Mouse (Mus musculus) heart, embryonic 12.5 days (tissue): ENCODE measurements around the gene Cacna2d3. TPM values are rescaled to one million over a fixed set of nuclear protein-coding genes. Genes with fewer than 3 reads are reported as not detected.

Experiments
- ATAC-seq: fragments of 200-750 bp; cut with Nextera tagmentation; 2 replicates; pipeline ENCODE4 v1.8.0; 2017; ENCODE audit warnings: moderate TSS enrichment, moderate library complexity; ENCODE audit not compliant: insufficient number of reproducible peaks, low FRiP score
- H3K27ac ChIP-seq: fragments of 300-500 bp; sonication (generic); 2 replicates; pipeline ENCODE4 v1.5.1; 2016; ENCODE audit warnings: mild to moderate bottlenecking, moderate library complexity; ENCODE audit not compliant: poor library complexity, severe bottlenecking
- H3K27me3 ChIP-seq: fragments of 300-500 bp; sonication (generic); replicated peaks from 2 replicates; pipeline ENCODE4 v1.6.1; 2016; ENCODE audit warnings: mild to moderate bottlenecking, moderate library complexity
- H3K36me3 ChIP-seq: fragments of 300-500 bp; sonication (generic); 2 replicates; pipeline ENCODE4 v1.6.1; 2016; ENCODE audit warnings: mild to moderate bottlenecking, moderate library complexity
- H3K4me1 ChIP-seq: fragments of 300-500 bp; sonication (generic); replicated peaks from 2 replicates; pipeline ENCODE4 v1.6.1; 2016; ENCODE audit warnings: mild to moderate bottlenecking
- H3K4me2 ChIP-seq: fragments of 300-500 bp; sonication (generic); 2 replicates; pipeline ENCODE4 v1.6.1; 2016; ENCODE audit warnings: mild to moderate bottlenecking, moderate library complexity
- H3K4me3 ChIP-seq: fragments of 300-500 bp; sonication (generic); 2 replicates; pipeline ENCODE4 v1.5.1; 2016; ENCODE audit warnings: mild to moderate bottlenecking
- H3K9ac ChIP-seq: fragments of 300-500 bp; sonication (generic); 2 replicates; pipeline ENCODE4 v1.6.1; 2016; ENCODE audit warnings: mild to moderate bottlenecking, moderate library complexity
- H3K9me3 ChIP-seq: fragments of 300-500 bp; sonication (generic); replicated peaks from 2 replicates; pipeline ENCODE4 v1.6.1; 2016; ENCODE audit warnings: mild to moderate bottlenecking, moderate library complexity
- WGBS: fragments of 180-500 bp; shearing (Covaris S2); methylation state at CpG from one replicate; pipeline ENCODE4 v1.1.7; 2016; 5-methylcytosine and 5-hydroxymethylcytosine counted together
- polyA plus RNA-seq: library from polyadenylated mRNA; unstranded; fragments of >200 nt; fragmentation: Nextera tagmentation; extraction: Ambion mirVana; gene quantifications from 2 replicates; pipeline ENCODE4 v1.2.1, GENCODE M21; 2016

Cacna2d3 gene
- polyA plus RNA-seq, 1 experiment from 2014 or later: 1.3 TPM

DNA sequence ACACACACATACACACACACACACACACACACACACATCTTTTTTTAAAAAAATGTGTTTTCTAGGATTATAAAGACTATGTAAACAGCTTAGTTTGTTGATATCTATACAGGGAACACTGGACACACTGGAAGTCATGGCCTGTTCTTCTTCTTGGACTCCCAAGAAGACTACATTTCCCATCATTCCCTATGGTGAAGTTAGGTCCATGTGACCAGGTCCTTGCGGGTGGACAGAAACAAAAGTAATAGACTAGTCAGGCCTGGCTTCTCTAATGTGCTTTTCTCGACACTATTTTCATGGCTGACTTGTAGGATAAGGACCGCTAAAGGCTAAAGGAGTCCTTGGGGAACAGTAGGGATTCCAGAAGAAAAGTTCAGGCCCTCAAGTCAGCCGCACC lies 78.4 kb downstream of the Cacna2d3 start:
- WGBS: 76% methylated on average over 4 of the region's 4 CpGs
- ATAC-seq: no peak
- Histone ChIP-seq H3K27me3 (no peaks in the 10 kb centered on the region), H3K27ac (no peak overlapping the region), H3K4me1 (no peaks in the 10 kb centered on the region), H3K4me2 (no peak overlapping the region), H3K36me3 (no peaks in the 10 kb centered on the region), H3K9ac (no peak overlapping the region), H3K9me3 (no peaks in the 10 kb centered on the region), H3K4me3 (no peak overlapping the region)

DNA sequence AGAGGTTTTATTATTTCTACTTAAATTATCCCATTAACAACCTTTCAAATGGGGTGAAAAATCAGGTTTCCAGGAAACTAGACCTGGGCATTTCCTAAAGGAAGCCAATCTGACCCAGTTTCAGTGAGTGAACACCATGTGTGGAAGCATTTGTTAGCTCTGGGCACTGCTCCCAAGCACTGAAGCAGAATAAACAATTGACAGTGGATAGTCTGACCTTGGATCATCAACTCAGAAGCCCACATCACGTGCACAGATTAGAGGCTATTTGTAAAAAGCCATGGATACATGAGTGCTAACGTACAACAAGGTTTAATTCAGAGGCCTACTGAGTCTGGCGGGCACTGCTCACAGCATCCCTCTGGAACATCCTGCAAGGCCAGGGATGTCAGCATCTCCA lies 82.4 kb downstream of the Cacna2d3 start:
- H3K27me3 ChIP-seq: no peaks in the 10 kb centered on the region
- no peak overlapping the region for H3K4me3 ChIP-seq
- H3K9me3 ChIP-seq: no peaks in the 10 kb centered on the region
- WGBS: 76% methylated on average over 3 of the region's 3 CpGs
- H3K4me1 ChIP-seq: no peaks in the 10 kb centered on the region
- no peaks in the 10 kb centered on the region for H3K36me3 ChIP-seq
- H3K27ac ChIP-seq: no peak overlapping the region
- no peak overlapping the region for H3K9ac ChIP-seq
- ATAC-seq: no peak
- no peak overlapping the region for H3K4me2 ChIP-seq

DNA sequence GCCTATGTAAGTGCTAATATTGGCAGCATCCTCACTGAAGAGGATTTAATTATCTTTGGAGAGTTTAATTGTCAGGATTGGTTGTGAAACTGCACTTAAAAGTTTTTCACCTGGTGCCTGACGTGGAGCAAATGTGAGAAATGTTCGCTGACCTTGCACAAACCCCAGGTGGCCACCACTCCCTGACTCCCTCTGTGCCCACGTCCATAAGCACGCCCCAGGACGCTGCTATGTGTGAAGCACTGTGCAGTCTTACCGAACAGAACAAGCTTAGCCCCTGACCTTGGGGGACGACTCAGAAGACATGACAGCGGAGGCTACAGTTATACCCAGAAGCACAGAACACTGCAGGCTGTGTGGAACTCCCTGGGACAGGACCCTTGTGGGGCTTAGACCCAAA lies 93.5 kb downstream of the Cacna2d3 start:
- Histone ChIP-seq H3K4me1 (no peaks in the 10 kb centered on the region), H3K27me3 (no peaks in the 10 kb centered on the region), H3K27ac (no peak overlapping the region), H3K9ac (no peak overlapping the region), H3K4me3 (no peak overlapping the region), H3K36me3 (no peaks in the 10 kb centered on the region), H3K4me2 (no peak overlapping the region), H3K9me3 (no peaks in the 10 kb centered on the region)
- 69% methylated on average over 8 of the region's 8 CpGs for WGBS
- no peak for ATAC-seq

DNA sequence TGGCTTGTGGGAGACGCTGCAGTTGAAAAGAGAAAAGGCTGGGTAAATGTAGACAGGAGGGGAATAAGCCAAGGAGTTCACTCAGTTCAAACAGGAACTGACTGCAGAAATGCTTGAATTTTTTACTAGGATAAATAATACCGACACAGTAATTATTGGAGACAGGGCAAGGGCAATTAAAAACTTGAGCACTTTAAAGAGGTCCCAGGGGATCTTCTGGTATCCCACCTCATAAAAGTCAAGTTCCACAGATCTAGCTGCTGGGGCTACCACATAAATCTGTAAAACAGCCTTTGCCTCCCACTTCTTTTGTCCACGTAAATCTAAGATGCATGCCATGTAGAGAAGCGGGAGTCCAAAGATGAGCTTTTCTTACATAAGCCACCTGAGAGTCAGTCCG lies 109.2 kb downstream of the Cacna2d3 start:
- no peaks in the 10 kb centered on the region for H3K9me3 ChIP-seq
- no peak overlapping the region for H3K4me2 ChIP-seq
- H3K4me3 ChIP-seq: no peak overlapping the region
- no peak for ATAC-seq
- no peak overlapping the region for H3K27ac ChIP-seq
- WGBS: 78% methylated on average over 5 of the region's 5 CpGs
- no peaks in the 10 kb centered on the region for H3K36me3 ChIP-seq
- H3K4me1 ChIP-seq: no peaks in the 10 kb centered on the region
- no peaks in the 10 kb centered on the region for H3K27me3 ChIP-seq
- no peak overlapping the region for H3K9ac ChIP-seq

DNA sequence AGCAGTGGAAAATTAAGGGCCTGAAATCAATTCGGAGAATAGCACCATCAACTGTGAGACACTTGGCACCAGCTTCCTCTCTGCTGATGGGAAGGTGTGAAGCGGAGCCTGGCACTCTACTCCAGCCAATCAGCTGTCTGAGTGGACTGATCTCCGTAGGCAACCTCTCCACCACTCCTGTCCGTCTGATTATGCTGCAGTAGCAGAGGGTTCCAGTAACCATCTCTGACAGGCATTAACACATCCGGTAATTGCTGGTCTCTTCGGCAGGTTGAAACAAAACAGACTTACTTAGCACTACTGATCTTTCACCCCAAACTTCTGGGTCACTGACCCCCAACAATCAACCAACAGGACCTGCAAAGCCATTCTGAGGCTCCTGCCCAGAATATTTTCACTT lies 112.9 kb downstream of the Cacna2d3 start:
- Histone ChIP-seq H3K27ac (no peak overlapping the region), H3K36me3 (no peaks in the 10 kb centered on the region), H3K9ac (no peak overlapping the region), H3K9me3 (no peaks in the 10 kb centered on the region), H3K4me1 (no peaks in the 10 kb centered on the region), H3K4me2 (no peak overlapping the region), H3K4me3 (no peak overlapping the region), H3K27me3 (no peaks in the 10 kb centered on the region)
- no peak for ATAC-seq
- WGBS: 48% methylated on average over 6 of the region's 6 CpGs

DNA sequence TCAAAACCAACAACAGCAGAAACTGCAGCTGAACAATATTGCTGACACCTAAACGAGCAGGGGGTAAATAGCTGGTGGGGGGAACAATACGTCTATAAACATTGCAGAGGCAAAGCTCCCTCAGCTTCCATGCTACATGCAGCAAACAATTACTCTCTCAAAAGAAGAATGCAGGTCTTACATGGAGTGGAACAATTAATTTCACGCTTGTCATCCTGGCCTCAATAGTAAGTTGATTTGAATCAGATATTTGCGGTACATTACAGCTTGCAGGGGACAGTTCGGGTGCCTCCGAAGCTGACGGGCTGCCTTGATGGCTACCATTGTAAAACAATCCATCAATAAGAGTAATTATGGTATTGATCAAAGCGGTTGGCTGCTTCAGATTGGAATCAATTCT lies 122.2 kb downstream of the Cacna2d3 start:
- Histone ChIP-seq H3K4me2 (no peak overlapping the region), H3K4me3 (no peak overlapping the region), H3K9ac (no peak overlapping the region), H3K27me3 (no peaks in the 10 kb centered on the region), H3K36me3 (no peaks in the 10 kb centered on the region), H3K4me1 (no peaks in the 10 kb centered on the region), H3K9me3 (0 out of 2 replicates have a peak, but pooled peaks cover 6% of the 10 kb centered on the region), H3K27ac (no peak overlapping the region)
- WGBS: 77% methylated on average over 8 of the region's 8 CpGs
- no peak for ATAC-seq

DNA sequence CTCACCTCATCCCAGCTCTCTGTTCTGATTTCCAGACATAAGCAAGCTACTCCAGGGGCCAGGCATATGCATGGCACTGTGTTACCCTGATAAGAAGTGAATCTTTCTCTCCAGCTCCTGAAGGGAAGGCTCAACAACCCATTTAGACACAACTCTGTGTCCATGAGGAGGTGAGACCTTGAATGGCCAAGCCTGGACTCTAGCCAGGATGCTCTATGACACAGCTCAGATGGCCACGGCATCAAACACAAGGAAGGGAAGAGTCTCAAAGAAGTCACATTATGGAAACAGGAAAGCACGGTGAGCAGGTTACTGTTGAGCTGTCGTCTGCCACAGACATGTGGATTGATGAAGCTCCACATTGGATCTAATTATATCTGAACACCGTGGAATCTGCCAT lies 128.8 kb downstream of the Cacna2d3 start:
- no peak overlapping the region for H3K9ac ChIP-seq
- no peak overlapping the region for H3K4me3 ChIP-seq
- H3K4me1 ChIP-seq: no peaks in the 10 kb centered on the region
- no peaks in the 10 kb centered on the region for H3K36me3 ChIP-seq
- H3K27ac ChIP-seq: no peak overlapping the region
- H3K27me3 ChIP-seq: no peaks in the 10 kb centered on the region
- H3K4me2 ChIP-seq: no peak overlapping the region
- no peak for ATAC-seq
- 83% methylated on average over 4 of the region's 4 CpGs for WGBS
- 0 out of 2 replicates have a peak, but pooled peaks cover 2% of the 10 kb centered on the region for H3K9me3 ChIP-seq

DNA sequence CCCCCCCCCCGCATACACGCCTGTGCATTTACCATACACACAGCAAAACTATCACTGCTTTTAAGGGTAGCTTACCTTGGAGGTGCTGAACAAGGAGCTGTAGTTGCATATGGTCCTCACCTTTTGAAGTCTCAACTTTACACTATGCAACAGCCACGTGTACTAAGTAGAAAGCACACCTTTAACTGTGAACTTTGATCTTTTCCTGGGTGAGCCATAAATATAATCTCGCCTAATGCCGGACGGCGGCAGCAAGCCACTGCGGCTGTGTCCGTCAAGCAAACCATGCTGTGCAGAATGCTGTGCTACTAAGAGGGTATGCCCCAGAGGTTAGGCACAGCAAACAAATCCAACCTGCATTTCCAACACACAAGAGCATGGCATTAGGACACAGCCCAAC lies 132.0 kb downstream of the Cacna2d3 start:
- WGBS: 82% methylated on average over 9 of the region's 9 CpGs
- Histone ChIP-seq H3K36me3 (no peaks in the 10 kb centered on the region), H3K27ac (no peak overlapping the region), H3K9ac (no peak overlapping the region), H3K4me1 (no peaks in the 10 kb centered on the region), H3K27me3 (no peaks in the 10 kb centered on the region), H3K4me2 (no peak overlapping the region), H3K4me3 (no peak overlapping the region), H3K9me3 (no peaks in the 10 kb centered on the region)
- ATAC-seq: no peak

DNA sequence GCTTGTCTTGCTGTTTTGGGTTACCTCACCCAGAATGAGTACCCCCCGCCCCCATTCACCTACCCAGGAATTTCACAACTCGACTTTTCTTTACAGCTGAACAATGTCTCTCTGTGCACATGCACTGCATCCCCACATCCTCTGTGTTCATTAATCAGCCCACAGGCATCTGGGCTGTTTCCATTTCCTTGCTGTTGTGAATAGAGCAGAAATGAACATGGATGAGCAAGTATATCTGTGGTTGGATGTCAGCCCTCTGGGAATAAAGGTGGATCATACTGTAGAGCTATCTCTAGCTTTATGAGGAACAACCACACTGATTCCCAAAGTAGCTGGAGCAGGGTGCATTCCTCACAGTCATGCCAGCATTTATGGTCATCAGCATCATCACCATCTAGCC lies 139.7 kb downstream of the Cacna2d3 start:
- Histone ChIP-seq H3K4me3 (no peak overlapping the region), H3K27me3 (no peaks in the 10 kb centered on the region), H3K4me2 (no peak overlapping the region), H3K4me1 (no peaks in the 10 kb centered on the region), H3K27ac (no peak overlapping the region), H3K9me3 (no peaks in the 10 kb centered on the region), H3K9ac (no peak overlapping the region), H3K36me3 (no peaks in the 10 kb centered on the region)
- ATAC-seq: no peak
- WGBS: 63% methylated on average over 2 of the region's 2 CpGs

DNA sequence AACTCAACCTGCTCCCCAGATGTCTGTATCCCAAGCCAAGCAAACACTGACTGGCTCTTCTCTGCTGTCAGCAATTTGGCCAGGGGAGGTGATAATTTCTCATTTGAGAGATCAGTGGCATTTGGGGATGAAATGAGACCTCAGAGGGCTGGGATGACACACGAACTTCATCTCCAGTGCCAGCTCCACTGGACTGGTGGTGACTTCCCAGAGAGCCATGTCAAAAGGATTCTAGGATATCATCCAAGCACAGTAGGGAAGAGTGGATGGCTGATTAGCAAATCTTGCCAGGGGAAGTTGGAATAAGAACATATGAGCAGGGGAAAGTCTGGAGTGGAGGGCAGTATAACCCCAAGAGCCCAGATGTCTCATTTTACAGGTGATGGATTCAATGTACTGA lies 143.9 kb downstream of the Cacna2d3 start:
- no peak overlapping the region for H3K27ac ChIP-seq
- no peak overlapping the region for H3K4me3 ChIP-seq
- H3K4me1 ChIP-seq: no peaks in the 10 kb centered on the region
- no peaks in the 10 kb centered on the region for H3K36me3 ChIP-seq
- no peaks in the 10 kb centered on the region for H3K9me3 ChIP-seq
- H3K27me3 ChIP-seq: no peaks in the 10 kb centered on the region
- no peak overlapping the region for H3K9ac ChIP-seq
- no peak for ATAC-seq
- no peak overlapping the region for H3K4me2 ChIP-seq
- WGBS: 62% methylated on average over 1 of the region's 1 CpGs

DNA sequence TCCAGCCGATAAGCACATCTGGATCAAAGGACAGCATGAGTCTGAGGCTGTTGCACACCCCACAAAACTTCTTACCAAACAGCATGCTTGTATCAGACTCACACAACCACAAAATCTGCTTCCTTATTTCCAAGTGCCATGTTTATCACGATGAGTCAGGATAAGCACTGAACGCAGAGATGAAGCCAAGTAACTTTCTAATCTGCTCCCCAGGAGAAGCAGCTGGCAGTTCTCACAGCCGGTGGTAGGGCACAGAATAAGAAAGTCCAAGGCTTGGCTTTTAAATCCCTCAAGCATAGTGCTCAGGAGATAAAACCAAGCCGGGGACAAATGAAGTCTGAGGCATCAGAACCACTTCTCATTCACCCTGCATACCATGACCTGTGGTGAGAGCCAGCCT lies 146.1 kb downstream of the Cacna2d3 start:
- H3K9ac ChIP-seq: no peak overlapping the region
- no peaks in the 10 kb centered on the region for H3K4me1 ChIP-seq
- 42% methylated on average over 5 of the region's 5 CpGs for WGBS
- no peaks in the 10 kb centered on the region for H3K27me3 ChIP-seq
- no peaks in the 10 kb centered on the region for H3K9me3 ChIP-seq
- no peak overlapping the region for H3K4me2 ChIP-seq
- no peak overlapping the region for H3K4me3 ChIP-seq
- H3K27ac ChIP-seq: no peak overlapping the region
- ATAC-seq: no peak
- H3K36me3 ChIP-seq: no peaks in the 10 kb centered on the region

DNA sequence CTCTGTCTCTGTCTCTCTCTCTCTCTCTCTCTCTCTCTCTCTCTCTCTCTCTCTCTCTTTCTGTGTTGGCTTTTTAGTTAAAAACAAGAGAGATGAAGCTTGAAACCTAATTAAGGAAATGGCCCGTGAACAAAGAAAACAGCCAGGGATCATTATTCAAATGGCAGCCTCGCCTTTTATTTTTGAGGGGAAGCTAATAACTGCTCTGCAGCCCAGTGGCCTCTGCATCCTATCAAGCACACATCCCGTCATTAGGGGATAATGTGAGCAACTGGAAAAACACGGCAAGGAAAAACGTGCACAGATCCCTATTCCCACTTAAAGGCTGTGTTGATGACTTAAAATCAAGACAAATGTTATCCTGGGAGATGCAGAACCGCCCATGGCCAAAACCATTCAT lies 159.0 kb downstream of the Cacna2d3 start:
- H3K4me2 ChIP-seq: no peak overlapping the region
- no peaks in the 10 kb centered on the region; the same call in 1 of the 2 replicates for H3K4me1 ChIP-seq
- no peak overlapping the region for H3K4me3 ChIP-seq
- H3K9me3 ChIP-seq: no peaks in the 10 kb centered on the region
- H3K27me3 ChIP-seq: no peaks in the 10 kb centered on the region
- no peak overlapping the region for H3K27ac ChIP-seq
- H3K36me3 ChIP-seq: no peaks in the 10 kb centered on the region
- 57% methylated on average over 6 of the region's 6 CpGs for WGBS
- H3K9ac ChIP-seq: no peak overlapping the region
- no peak for ATAC-seq
